Mouse (Mus musculus) frontal cortex, postnatal 14 days (tissue): ENCODE data around the gene Gm10073.

Experiments used
- DNase-seq, 2 experiments: peaks; one replicate each; pipeline ENCODE4 v3.0.0; 2022; ENCODE audit warnings: low spot score in 2 of 2

The Gm10073 gene

GRCm38 (mm10) chr8:106556068-106556645 is 17.1 kb downstream of the Gm10073 start:
- no peak for DNase-seq

- no peak for DNase-seq
Observed at GRCm38 (mm10) chr8:106554011-106554410, 19.2 kb downstream of the Gm10073 start.

- no peak for DNase-seq
Observed at GRCm38 (mm10) chr8:106550906-106551305, 22.4 kb downstream of the Gm10073 start.

DNA sequence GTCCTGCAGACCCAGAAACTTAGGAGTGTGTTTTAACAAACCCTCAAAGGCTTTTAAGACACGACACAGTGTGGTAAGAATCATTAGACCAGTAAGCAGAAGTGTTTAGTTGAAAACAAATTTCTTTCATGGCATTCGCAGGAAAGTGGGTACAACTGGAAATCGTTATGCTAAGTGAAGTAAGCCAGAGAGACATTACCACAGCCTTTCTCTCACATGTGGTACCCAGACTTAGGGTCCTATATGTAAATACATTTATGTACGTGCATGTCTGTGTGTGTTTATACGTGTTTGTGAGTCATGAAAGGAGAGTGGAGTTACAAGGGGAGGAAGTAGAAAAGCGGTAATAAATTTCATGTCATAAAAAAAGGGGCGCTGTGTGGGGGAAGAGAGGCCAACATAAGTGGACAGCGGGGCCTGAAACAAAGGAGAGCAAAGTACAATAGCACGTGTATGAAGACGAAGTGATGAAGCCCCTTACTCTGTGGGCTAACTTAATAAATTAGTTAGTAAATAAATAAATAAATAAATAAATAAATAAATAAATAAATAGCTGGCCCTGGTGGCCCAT is 24.8 kb downstream of the Gm10073 start:
- DNase-seq, result no peak

DNA sequence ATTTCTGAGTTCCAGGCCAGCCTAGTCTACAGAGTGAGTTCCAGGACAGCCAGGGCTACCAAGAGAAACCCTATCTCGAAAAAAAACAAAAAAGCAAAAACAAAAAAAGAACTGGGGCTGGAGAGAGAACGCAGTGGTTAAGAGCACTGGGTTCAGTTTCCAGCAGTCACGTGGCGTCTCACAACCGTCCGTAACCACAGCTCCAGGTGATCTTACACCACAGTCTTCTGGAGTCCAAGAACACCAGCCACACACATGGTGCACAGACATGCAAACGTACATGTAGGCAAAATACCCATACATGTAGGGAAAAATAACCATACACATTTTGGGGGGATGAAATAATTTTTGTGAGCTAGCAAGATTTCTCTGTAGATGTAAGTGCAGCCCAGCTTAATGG is 26.5 kb downstream of the Gm10073 start:
- no peak for DNase-seq

GRCm38 (mm10) chr8:106545149-106545548 is 28.1 kb downstream of the Gm10073 start:
- no peak for DNase-seq

GRCm38 (mm10) chr8:106543043-106543442 is 30.2 kb downstream of the Gm10073 start:
- no peak for DNase-seq

DNA sequence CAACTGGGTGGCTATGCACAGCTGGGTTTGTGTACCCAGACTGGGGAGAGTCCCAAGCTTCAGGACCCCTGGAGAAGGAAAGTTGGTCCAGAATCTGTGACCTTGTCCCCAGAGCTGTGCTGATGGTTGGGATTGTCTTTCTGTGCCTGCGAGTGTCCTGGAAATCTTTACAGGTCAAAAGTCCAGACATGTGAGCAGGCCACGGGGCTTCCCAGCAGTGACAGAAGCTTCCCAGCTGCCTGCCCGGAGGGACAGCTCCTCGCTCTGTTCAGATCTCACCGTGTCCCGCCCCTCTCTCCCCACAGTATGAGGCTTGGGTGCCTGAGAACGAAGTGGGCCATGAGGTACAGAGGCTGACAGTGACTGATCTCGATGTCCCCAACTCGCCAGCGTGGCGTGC is 32.3 kb downstream of the Gm10073 start:
- DNase-seq, result no peak

- no peak for DNase-seq
Observed at GRCm38 (mm10) chr8:106539193-106539592, 34.1 kb downstream of the Gm10073 start.

DNA sequence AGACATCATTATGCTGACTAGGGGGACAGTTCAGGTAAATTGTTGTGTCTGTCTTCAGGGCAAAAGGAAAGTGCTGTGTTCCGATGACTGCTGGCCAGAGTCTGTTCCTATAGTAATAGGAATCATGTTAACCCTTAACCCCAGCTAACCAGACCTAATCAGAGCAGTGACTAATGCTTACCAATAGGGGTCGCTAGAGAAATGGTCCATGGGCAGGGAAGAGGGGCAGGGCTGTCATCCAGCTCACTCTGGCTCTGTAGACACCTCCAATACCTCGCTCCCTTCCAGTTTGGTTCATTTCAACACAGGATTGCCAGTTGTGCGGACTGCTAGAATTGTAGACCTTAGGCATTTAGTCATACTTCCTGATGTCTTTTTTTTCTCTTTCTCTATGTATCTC is 37.8 kb downstream of the Gm10073 start:
- DNase-seq, result no peak

GRCm38 (mm10) chr8:106534449-106534848 is 38.8 kb downstream of the Gm10073 start:
- DNase-seq, result peak; percentile 6 to 17

GRCm38 (mm10) chr8:106533709-106534108 is 39.6 kb downstream of the Gm10073 start:
- no peak for DNase-seq

DNA sequence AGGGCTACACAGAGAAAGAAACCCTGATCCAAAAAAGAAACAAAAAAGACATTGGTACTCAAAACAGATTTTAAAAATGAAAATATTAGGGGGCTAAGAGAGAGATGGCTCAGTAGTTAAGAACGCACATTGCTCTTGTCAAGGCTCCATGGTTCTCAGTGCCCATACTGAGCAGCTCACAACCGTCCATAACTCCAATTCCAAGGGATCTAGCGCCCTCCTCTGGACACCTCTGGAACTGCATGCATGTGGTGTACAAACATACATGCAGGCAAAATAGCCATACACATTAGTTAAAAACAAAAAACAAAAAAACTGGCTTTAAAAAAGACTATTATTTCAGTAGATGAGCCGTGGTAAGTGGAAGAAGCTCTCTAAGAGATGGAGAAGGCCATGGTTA is 42.7 kb downstream of the Gm10073 start:
- no peak for DNase-seq

- no peak for DNase-seq
Observed at GRCm38 (mm10) chr8:106529885-106530482, 43.3 kb downstream of the Gm10073 start.

DNA sequence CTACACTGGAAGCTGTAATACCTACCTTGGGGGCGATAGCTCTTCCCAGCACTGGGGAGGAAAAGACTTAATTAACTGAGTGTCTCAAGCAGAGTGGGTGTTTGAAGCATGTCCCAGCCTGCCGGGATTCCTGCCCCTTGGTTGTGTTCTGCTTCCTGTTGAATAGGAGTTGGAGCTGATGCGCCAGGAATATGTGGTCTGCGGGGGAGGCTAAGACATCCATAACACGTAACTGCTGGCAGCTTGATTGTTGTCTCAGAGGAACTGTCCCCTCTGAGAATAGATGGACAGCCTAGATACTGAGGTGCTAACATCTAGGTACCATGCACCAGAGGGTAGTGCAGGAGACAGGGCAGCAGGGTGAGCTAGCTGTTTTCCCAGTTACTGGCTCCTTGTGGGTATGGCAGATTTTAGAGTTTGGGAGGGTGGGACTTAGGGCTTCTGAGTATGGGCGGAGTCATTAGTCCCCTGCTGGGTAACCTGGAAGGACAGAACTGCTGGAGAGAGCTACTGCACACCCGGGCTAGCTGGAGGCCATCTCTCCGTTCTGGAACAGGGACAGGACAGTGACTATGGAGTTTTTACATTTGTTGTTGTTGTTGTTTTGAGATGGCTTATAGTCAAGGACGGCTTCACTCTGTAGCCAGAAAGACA is 44.5 kb downstream of the Gm10073 start:
- no peak for DNase-seq

- DNase-seq, result no peak
Observed at GRCm38 (mm10) chr8:106527241-106528036, 45.8 kb downstream of the Gm10073 start.

DNA sequence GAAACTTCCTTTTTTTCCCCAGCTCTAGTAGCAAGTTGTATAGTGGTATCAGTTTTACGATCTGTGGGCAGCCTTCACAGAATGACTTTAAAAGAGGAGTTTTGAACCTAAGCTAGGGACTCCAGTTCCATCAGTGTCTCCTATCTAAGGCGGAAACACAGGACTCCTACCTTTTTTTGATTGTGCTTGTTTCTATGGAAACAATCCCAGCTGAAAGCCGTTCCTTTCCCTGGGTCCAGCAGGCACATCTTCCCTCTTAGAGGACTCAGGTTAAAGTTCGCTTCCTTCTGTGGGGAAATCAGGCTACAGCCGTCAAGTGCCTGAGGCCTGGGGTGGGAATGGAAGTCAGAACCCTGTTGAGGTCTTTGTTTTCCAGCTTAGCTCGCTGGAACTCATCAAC is 46.5 kb downstream of the Gm10073 start:
- no peak for DNase-seq
